Mouse (Mus musculus): ENCODE measurements around the gene Zfp740. TPM values are rescaled to one million over a fixed set of nuclear protein-coding genes. Genes with fewer than 3 reads are reported as not detected.

Gene Zfp740
- polyA plus RNA-seq, 1 experiment: 30.2 TPM

DNA sequence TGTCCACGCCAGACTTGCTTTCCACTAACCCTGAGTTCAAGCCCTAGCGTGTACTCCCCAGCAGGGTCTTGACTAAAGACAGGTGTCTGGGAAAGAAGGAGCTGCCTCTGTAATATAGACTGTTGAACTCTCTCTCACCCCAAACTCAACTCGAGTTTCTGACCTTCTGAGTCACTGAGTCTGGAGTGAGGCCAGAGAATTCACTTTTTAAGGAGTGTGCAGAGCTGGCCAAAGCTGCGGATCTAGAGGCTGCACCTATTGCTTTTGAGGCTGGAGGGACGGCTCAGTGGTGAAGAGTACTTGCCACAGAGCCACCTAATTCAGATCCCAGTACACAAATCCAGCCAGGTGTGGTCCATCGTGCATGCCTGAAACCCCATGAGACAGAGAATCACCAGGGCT, 35.4 kb upstream of the Zfp740 start:
- no peak overlapping the region for H3K27ac ChIP-seq (ENCODE audit: insufficient read depth, low read length)
- no peak for DNase-seq (ENCODE audit: low read depth in 1 of 2, low spot score in 2 of 2)
- WGBS: 74% methylated on average over 6 of the region's 6 CpGs
- H3K4me3 ChIP-seq (ENCODE audit: extremely low read depth, insufficient read depth, insufficient read length): no peak overlapping the region
- H3K4me1 ChIP-seq (ENCODE audit: control insufficient read depth, insufficient read depth, insufficient read length): no peaks in the 10 kb centered on the region
- no peaks in the 10 kb centered on the region for H3K36me3 ChIP-seq (ENCODE audit: control insufficient read depth, insufficient read depth, low read length)
- TF ChIP-seq CTCF (IDR thresholded peaks at IDR 0.05; ENCODE audit: extremely low read depth, insufficient read depth, insufficient read length, insufficient replicate concordance) (no peak), POLR2A (IDR thresholded peaks at IDR 0.05; ENCODE audit: low read depth, low read length) (no peak)
- H3K27me3 ChIP-seq (ENCODE audit: control insufficient read depth, insufficient read depth, low read length): no peaks in the 10 kb centered on the region

DNA sequence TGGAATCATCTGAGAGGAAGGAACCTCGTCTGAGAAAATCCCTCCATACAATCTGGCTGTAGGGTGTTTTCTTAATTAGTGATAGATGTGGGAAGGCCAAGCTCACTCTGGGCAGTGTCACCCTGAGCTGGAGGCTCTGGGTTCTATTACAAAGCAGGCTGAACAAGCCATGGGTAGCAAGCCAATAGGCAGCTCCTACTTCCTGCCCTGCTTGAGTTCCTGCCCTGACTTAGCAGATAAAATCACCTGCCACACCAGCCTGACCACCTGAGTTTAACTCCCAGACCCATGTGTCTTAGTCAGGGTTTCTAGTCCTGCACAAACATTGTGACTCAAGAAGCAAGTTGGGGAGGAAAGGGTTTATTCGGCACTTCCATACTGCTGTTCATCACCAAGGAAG, 34.0 kb upstream of the Zfp740 start:
- WGBS: 65% methylated on average over 2 of the region's 2 CpGs
- no peaks in the 10 kb centered on the region for H3K36me3 ChIP-seq (ENCODE audit: control insufficient read depth, insufficient read depth, low read length)
- H3K27me3 ChIP-seq (ENCODE audit: control insufficient read depth, insufficient read depth, low read length): no peaks in the 10 kb centered on the region
- H3K27ac ChIP-seq (ENCODE audit: insufficient read depth, low read length): no peak overlapping the region
- no peak for TF ChIP-seq CTCF (IDR thresholded peaks at IDR 0.05; ENCODE audit: extremely low read depth, insufficient read depth, insufficient read length, insufficient replicate concordance)
- no peak for TF ChIP-seq POLR2A (IDR thresholded peaks at IDR 0.05; ENCODE audit: low read depth, low read length)
- H3K4me1 ChIP-seq (ENCODE audit: control insufficient read depth, insufficient read depth, insufficient read length): no peaks in the 10 kb centered on the region
- H3K4me3 ChIP-seq (ENCODE audit: extremely low read depth, insufficient read depth, insufficient read length): no peak overlapping the region
- no peak for DNase-seq (ENCODE audit: low read depth in 1 of 2, low spot score in 2 of 2)

GRCm38 (mm10) chr15:102173581-102173980, 29.5 kb upstream of the Zfp740 start:
- DNase-seq (ENCODE audit: low read depth in 1 of 2, low spot score in 2 of 2): no peak
- H3K27me3 ChIP-seq (ENCODE audit: control insufficient read depth, insufficient read depth, low read length): no peaks in the 10 kb centered on the region
- no peaks in the 10 kb centered on the region for H3K36me3 ChIP-seq (ENCODE audit: control insufficient read depth, insufficient read depth, low read length)
- no peak for TF ChIP-seq CTCF (IDR thresholded peaks at IDR 0.05; ENCODE audit: extremely low read depth, insufficient read depth, insufficient read length, insufficient replicate concordance)
- no peak for TF ChIP-seq POLR2A (IDR thresholded peaks at IDR 0.05; ENCODE audit: low read depth, low read length)
- H3K27ac ChIP-seq (ENCODE audit: insufficient read depth, low read length): no peak overlapping the region
- no peak overlapping the region for H3K4me3 ChIP-seq (ENCODE audit: extremely low read depth, insufficient read depth, insufficient read length)
- no peaks in the 10 kb centered on the region for H3K4me1 ChIP-seq (ENCODE audit: control insufficient read depth, insufficient read depth, insufficient read length)
- WGBS: 60% methylated on average over 3 of the region's 3 CpGs

GRCm38 (mm10) chr15:102175736-102176319, 27.2 kb upstream of the Zfp740 start:
- Histone ChIP-seq H3K27ac (ENCODE audit: insufficient read depth, low read length) (no peak overlapping the region), H3K27me3 (ENCODE audit: control insufficient read depth, insufficient read depth, low read length) (no peaks in the 10 kb centered on the region), H3K4me1 (ENCODE audit: control insufficient read depth, insufficient read depth, insufficient read length) (no peaks in the 10 kb centered on the region), H3K4me3 (ENCODE audit: extremely low read depth, insufficient read depth, insufficient read length) (no peak overlapping the region), H3K36me3 (ENCODE audit: control insufficient read depth, insufficient read depth, low read length) (no peaks in the 10 kb centered on the region)
- 90% methylated on average over 16 of the region's 16 CpGs for WGBS
- TF ChIP-seq POLR2A (IDR thresholded peaks at IDR 0.05; ENCODE audit: low read depth, low read length) (no peak), CTCF (IDR thresholded peaks at IDR 0.05; ENCODE audit: extremely low read depth, insufficient read depth, insufficient read length, insufficient replicate concordance) (no peak)
- DNase-seq (ENCODE audit: low read depth in 1 of 2, low spot score in 2 of 2): no peak

DNA sequence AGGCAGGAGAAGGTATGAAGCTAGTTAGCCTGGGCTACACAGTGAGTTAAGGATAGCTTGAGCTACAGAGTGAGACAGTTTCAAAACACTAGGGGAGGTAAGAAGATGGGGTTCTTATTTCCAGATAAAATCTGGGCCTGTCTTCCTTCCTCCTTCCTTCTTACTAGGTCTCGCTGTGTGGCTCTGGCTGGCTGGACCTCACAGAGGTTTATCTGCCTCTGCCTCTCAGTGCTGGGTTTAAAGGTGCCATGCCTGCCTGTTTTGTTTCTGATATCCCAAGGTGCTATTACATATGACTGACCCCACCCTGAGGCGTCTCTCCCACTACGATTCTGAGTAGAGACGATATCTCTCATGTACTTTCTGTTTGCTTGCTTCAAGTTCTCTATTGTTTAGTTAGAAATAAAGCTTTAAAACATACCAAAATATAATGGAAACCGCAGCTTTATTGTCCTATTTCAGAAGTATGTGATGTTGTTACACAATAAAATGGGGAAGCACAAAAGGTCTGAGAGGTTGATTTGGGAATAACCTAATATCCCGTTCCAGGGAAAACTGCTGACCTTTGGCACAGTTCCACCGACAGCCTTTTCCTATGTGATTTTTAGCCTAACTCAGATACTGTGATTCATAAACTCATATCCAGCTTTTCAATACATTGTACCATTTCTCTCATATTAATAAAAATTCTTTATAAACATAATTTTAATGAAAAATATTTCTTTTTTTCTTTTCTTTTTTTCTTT, 26.3 kb upstream of the Zfp740 start:
- no peaks in the 10 kb centered on the region for H3K4me1 ChIP-seq (ENCODE audit: control insufficient read depth, insufficient read depth, insufficient read length)
- H3K27me3 ChIP-seq (ENCODE audit: control insufficient read depth, insufficient read depth, low read length): no peaks in the 10 kb centered on the region
- TF ChIP-seq CTCF (IDR thresholded peaks at IDR 0.05; ENCODE audit: extremely low read depth, insufficient read depth, insufficient read length, insufficient replicate concordance) (no peak), POLR2A (IDR thresholded peaks at IDR 0.05; ENCODE audit: low read depth, low read length) (no peak)
- 76% methylated on average over 7 of the region's 7 CpGs for WGBS
- H3K4me3 ChIP-seq (ENCODE audit: extremely low read depth, insufficient read depth, insufficient read length): no peak overlapping the region
- H3K27ac ChIP-seq (ENCODE audit: insufficient read depth, low read length): 0 out of 2 replicates have a peak overlapping the region, but pooled peaks have one; percentile 18
- no peaks in the 10 kb centered on the region for H3K36me3 ChIP-seq (ENCODE audit: control insufficient read depth, insufficient read depth, low read length)
- no peak for DNase-seq (ENCODE audit: low read depth in 1 of 2, low spot score in 2 of 2)

GRCm38 (mm10) chr15:102177417-102177816, 25.6 kb upstream of the Zfp740 start:
- Histone ChIP-seq H3K4me1 (ENCODE audit: control insufficient read depth, insufficient read depth, insufficient read length) (no peaks in the 10 kb centered on the region), H3K36me3 (ENCODE audit: control insufficient read depth, insufficient read depth, low read length) (no peaks in the 10 kb centered on the region), H3K27ac (ENCODE audit: insufficient read depth, low read length) (no peak overlapping the region), H3K4me3 (ENCODE audit: extremely low read depth, insufficient read depth, insufficient read length) (no peak overlapping the region), H3K27me3 (ENCODE audit: control insufficient read depth, insufficient read depth, low read length) (no peaks in the 10 kb centered on the region)
- DNase-seq (ENCODE audit: low read depth in 1 of 2, low spot score in 2 of 2): no peak
- TF ChIP-seq CTCF (IDR thresholded peaks at IDR 0.05; ENCODE audit: extremely low read depth, insufficient read depth, insufficient read length, insufficient replicate concordance) (no peak), POLR2A (IDR thresholded peaks at IDR 0.05; ENCODE audit: low read depth, low read length) (no peak)
- WGBS: 88% methylated on average over 8 of the region's 8 CpGs

- TF ChIP-seq POLR2A (IDR thresholded peaks at IDR 0.05; ENCODE audit: low read depth, low read length) (no peak), CTCF (IDR thresholded peaks at IDR 0.05; ENCODE audit: extremely low read depth, insufficient read depth, insufficient read length, insufficient replicate concordance) (peak; percentile 71; the same call in 1 of the 2 replicates)
- no peaks in the 10 kb centered on the region for H3K4me1 ChIP-seq (ENCODE audit: control insufficient read depth, insufficient read depth, insufficient read length)
- no peak overlapping the region for H3K27ac ChIP-seq (ENCODE audit: insufficient read depth, low read length)
- DNase-seq (ENCODE audit: low read depth in 1 of 2, low spot score in 2 of 2): peak; percentile 53 to 85
- H3K27me3 ChIP-seq (ENCODE audit: control insufficient read depth, insufficient read depth, low read length): no peaks in the 10 kb centered on the region
- no peak overlapping the region for H3K4me3 ChIP-seq (ENCODE audit: extremely low read depth, insufficient read depth, insufficient read length)
- WGBS: 22% methylated on average over 6 of the region's 6 CpGs
- no peaks in the 10 kb centered on the region for H3K36me3 ChIP-seq (ENCODE audit: control insufficient read depth, insufficient read depth, low read length)
These were observed 24.8 kb upstream of the Zfp740 start for GRCm38 (mm10) chr15:102178279-102178678.

Data from spleen, adult 2 months (tissue).